Mouse (Mus musculus) naive thymus-derived CD4-positive, alpha-beta T cell, adult 2 months (primary cell): ENCODE data around the gene Stk39.

Source experiments
- DNase-seq: peaks from one replicate; pipeline ENCODE4 v3.0.0-alpha.2; 2011; ENCODE audit warnings: low read depth

The Stk39 gene

DNA sequence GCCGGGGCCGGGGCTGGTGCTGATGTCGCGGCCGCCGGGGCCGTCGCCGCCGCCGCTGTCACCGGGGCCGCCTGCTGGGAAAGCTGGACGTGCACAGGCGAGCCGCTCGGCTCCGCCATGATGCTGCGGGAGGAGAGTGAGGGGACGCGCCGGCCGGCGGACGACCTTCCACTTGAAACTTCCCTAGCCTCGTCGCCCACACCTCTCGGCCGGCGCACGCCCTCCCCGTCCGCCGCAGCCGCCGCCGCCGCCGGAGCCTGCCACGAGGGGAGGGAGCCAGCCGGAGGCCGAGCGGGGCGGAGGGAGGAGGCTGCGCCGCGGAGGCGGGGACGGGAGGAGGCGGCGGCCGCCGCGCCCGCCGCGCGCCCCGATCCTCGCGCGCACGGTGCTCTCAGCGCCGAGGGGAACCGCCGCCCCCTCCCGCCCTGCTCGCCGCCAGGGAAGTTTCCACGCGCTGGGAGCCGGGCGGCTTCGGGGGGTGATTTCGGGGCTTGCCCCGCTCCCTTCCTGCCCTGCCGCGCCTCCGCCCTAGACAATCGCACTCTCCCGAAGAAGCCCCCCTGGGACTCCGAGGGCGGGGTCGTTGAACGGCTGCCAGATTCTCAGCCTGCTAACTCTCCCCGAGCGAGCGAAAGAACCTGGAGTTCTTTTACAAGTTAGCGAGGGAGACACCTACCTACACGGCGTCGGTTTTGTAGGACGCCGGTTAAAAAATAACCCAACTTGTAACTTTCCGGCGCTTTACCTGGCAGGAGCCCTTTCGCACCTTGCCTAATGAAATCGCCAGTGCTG lies at the start of gene Stk39:
Gene Stk39 (minus strand): TSS at position 510 of the 792 bp plus-strand sequence.
- peak; percentile 72 for DNase-seq

DNA sequence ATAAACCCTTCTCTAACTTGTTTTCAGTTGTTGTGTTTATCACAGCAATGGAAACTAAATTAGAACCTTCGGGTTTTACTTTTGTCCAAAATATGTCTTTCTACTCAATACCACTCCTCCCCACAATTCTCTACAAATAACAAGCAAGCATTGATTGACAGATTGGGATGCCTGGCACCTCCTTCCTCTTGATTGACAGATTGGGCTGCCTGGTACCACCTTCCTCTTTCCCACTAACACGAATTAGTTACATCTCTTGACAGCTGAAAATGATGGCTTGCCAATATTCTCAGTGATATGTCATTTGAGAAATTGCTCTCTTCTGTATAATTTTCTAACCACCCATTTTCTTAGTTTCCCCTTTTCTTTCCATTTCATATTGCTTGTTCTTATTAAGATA lies 43.3 kb upstream of the Stk39 start:
- DNase-seq: no peak

DNA sequence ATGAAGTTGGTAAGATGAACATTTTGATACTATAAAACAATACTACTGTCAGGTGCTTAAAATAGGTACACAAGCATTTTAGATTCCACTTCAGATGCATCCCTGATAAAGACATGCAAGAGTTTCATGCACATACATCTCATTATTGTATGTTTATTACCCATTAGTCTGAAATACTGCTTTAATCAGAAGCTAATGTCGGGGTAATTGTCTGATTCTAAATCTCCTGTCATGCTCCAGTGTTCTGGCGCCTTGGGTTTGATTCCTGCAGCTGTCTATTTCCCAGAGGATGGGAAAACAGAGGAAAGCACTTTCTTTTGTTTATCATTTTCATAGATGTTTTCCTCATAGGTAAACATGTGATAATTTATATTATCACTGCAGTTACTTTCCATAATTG lies 31.1 kb upstream of the Stk39 start:
- no peak for DNase-seq

DNA sequence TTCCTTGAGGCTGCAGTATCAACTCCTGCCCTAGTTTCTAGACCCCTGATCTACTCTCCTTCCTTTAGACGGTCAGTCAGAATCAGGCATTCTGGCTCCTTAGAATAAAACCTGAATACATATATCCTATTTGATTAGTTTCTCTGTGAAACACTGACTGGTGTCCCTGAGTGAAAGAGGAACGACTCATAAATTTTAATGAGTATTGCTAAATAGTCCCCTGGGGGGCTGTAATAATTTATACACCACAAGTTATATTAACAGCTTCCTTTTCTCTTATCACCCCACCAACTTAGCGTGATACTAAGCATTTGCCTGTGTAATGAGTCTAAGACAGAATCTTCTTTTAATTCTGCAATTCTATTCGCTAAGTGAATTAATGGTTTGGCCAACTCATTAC lies 30.7 kb upstream of the Stk39 start:
- no peak for DNase-seq

DNA sequence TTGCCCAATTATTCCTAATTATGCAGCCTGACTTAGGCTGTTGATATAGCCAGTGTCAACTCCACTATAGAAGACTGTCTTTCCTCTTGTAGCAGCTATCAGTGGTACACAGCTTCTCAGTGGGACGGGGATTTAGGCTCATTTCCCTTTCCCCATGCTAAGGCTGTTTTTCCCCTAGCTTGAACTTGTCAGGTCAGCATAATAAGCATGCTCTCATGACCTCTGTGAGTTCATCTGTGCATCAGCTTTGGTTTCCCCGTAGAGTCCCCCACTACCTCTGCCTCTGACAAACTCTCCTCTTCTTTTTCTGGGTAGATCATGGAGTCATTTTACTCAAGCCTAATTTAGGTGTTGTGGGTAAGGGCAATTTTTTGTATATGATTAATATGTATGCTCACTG lies 30.2 kb upstream of the Stk39 start:
- no peak for DNase-seq

DNA sequence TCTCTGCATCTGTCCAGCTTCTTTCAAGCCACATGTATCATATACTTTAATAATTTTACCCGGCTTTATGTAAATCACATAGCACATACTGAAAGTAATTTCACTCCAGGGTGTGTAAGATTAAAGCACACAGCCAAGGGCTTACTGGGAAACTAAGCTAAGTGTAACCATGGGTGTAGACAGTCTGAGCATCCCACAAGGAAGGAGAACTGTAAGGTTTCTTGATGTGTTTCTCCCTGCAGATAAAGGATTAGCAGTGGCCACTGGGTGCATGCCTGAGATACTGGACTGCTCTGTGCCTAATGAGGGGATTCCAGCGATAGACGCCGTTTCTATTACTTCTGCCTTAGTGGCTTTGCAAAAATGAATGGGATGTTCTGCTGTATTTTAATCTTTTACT lies 14.2 kb upstream of the Stk39 start:
- DNase-seq: no peak

DNA sequence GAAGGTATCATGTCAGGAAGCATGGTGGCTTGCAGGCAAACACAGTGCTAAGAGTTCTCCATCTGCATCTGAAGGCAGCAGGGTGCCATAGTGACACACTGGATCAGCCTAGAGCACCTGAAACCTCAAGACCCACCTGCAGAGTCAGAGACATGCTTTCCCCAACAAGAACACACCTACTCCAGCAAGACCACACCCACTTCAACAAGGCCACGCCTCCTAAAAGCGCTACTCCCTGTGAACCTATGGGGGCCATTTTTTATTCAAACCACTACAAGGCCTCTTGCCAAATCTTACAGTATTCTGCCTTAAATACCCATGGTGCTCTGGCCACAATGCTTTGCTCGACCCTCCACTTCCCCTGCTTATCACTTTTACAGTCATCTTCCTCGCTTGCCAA lies 13.1 kb upstream of the Stk39 start:
- peak; percentile 51 for DNase-seq

DNA sequence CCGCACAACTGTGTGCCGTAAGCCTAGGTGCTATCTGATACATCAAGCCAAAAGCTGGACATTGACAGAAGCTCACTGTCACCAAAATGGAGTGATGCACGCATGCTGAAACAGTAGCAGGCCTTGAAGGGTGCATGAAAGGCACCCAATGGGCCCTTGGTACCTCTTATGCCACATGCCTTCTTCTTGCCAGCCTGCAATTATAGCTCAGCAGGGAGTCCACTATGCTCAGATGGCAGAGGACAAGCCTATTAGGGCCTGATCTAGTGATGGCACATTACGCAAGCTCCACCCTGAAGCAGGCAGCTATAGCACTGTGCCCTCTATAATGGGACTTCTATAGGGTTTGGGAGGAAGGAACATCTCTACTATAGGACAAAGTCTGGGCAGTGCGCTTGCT lies 10.8 kb upstream of the Stk39 start:
- DNase-seq: no peak

DNA sequence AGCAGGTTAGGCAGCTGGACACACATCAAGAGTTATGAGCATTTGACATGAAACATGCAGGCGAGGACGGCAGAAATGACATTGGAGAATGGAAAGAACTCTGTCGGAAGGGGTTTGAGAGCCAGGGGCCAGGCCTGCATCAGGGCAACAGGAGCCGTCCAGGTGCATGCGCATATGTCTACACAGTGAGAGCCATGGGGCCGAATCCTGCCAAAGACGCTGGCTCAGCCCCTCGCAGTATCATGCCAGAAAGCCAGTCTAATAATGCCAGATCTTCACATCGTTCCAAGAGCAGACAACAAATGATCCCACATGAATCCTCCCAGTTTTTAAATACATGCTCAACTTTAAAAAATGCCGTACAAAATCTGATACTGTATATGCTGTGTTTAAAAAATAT lies 7.8 kb upstream of the Stk39 start:
- DNase-seq: no peak

DNA sequence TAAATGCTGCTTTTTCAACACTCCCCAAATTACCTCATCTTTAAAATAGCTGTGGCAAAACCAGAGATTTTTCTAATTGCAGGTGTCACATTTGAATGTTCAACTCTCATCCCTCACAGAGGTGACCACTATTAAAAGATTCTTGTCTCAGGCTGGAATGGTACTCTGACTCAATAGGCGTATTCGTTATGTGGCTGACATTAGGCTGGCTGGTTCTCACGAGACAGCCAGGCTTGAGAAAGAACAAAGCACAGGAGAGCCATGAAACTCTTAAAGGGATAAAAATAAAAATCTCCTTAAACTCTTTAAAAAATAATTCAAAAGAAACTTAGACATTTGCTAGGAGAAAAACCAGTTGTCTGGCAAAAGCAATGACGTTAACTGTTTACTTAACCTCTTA lies 853 bp upstream of the Stk39 start:
- no peak for DNase-seq

DNA sequence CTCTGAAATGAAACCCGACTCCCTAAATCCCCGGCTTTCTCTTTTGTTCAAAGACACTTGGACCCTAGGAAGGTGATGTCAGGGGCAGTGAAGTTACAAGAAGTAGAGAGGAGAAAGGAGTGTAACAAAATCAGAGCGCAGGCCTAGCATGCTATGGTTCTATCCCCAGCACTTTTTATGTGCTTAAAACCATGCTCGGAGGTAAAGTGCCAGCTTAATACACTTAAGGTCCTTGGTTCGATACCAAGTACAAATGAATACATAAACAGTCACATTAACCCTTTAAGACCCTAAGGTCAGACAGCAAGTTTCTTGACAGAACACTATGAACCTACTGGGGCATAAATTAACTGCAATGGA lies 463 bp upstream of the Stk39 start:
- peak; percentile 51 for DNase-seq

DNA sequence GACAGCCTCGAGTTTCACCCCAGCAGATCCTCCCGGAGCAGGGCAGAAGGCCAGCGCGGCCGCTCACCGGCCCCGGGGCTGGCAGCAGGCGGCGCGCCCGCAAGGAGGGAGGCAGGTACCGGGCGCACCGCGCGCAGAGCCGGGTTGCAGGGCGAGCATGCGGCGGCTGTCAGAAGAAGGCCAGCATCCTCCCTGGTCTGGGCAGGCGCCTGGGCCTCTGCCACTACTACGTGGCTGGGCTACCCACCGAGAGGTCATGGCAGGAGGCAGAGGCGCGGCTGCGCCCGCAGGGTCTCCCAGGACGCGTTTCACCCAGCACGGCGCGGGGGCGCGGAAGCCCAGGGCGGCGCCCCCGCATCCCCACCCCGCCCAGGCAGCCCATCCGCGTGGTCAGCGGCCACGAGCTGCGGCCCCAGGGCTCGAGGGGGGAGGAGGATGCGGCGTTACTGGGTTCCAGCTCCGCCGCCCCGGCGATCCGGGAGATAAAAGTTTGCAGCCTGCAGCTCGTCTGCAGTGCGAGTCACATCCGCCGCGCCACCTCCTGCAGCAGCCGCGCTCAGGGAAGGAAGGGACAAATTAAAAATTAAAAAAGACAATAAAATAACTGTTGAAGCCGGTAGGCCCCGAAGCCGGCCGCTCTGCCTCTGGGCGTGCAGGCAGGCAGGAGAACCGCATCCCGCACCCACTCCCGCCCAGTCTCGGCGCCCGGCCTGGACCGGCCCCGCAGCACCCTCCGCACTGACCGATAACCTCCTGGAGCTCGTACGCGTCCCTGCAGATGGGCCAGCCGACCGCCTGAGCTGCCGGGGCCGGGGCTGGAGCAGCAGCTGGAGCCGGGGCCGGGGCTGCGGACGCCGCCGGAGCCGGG lies 943 bp downstream of the Stk39 start:
- DNase-seq: peak; percentile 69

DNA sequence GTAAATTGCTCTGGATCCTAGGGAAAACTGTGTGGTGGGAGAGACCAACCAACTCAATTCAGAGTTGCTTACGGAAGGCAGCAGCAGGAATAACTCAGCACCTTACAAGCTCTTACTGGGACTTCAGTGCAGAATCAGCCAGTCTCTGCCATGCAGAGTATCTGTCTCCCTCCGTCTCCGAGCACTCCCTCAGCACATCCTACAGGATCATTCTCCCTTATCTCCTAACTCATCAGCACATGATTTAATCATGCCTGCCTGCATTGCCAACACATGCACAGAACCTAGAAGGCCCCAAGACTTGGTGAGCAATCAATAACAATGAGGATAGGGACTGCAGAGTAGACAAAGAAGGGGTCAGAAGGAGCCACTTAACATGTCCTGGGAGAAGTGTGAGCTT lies 2.6 kb downstream of the Stk39 start:
- no peak for DNase-seq

DNA sequence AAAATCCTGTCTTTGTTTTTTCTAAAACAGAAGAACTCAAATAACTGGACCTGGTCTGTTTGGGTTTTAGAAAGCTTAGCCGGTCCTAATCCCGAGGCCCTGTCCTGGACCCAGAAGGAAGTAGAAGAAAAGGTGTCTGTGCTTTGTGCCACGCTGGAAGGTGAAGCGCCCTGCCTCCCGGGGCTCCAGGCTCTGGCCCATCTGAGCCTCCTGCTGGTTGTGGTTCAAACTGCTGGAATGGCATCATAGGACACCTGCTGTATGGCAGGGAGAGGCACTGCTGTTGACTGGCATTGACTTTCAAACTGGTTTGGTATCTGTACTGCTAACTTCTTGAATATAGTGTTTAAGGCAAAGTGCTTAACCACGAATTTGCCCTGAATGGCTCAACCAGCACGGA lies 3.4 kb downstream of the Stk39 start:
- DNase-seq: peak; percentile 43

DNA sequence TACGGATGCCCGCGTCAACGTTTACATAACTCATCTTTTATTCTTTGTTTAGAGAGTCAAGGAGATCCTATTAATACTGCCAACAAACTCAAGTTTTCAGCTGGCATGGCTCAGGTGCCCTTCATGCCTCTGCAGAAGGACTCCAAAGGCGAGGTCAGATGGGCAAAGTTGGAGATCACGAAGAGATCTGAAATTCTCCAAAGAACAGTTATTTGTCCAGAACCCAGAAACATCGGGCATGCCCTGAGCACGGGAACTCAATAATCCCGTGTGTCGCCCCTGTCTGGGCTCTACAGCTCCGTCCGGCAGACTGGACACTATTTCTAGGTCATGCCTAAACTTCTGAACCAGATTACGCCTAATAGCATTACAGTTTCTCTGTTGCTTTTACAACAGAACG lies 3.8 kb downstream of the Stk39 start:
- DNase-seq: no peak

DNA sequence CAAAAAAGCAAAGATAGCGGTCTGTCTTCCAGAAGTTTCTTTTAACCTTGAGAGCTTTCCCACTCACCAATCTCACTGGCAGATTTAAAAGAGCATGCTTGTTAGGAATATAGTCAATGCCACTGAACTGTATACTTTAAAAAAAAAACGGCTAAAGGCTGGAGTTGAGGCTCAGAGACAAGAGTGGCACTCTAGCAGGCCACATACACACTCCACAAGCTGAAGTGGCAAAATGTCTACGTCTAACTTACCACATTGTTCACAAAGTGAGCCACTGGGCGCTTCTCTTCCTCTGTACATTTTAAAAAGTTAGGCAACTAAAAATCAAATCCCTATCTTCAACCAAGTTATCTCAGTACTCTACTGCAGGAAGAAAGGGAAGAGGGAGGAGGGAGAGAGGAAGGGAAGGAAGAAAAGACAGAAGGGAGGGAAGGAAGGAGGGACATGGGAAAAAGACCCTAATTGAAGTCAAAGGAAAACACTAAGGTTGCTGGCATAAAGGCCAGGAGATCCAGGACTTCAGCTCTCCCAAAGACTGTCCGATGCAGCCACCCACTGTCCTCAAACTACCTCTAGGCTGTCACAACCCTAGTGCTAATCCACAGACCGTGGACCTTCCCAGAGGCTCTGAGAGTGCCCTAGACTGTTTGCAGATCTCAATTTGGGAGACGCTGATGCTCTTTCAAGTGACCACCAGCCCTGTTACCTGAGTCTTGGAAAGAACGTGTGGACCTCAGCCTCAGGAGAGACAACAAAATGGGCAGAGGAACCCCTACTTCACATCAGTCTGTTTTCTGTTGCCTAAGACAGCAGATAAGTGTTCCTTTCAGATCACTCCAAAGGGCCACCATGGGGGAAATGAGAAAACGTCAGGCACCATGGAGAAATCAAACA lies 4.7 kb downstream of the Stk39 start:
- DNase-seq: no peak

DNA sequence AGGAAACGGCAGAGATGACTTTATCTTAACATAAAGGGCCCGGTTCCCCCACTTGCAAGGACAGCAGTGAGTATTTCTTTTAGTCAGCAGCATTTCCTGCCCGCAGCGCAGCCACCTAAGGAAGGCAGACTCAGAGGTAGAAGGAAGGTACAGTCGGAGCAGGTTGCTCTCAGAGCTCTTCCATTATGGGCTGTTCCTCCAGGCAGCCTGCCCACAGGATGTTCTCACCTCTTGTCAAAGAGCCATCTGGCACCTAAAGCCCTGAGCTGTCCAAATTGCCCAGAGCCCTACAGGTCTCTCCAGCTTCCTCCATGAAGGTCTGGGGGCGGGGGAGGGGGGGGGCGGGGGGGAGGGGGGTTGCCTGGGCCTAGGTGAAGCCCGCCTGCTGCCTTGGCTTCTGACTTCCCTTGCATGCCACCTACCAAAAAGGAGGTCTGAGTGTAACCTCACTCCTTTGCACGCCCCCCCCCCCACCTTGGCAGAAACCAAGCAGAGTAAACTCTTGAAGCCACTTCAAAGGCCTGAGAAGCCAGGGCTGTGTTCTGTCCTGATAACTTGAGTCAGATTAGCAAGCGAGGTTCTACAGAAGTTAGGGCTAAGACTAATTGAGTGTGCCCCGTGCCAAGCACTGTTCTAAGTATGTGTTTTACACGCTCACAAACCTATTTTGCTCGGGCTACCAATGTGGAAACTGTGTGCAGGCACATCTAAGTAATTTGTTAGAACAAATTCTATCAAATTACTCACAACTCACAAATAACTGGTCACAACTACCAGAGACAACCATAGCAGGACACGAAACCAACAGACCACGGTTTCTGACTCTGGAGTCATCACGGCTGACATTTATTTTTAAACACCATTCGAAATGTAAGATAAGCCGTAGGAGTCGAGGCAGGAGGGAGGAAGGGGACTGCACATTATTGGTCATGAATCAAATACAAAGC lies 5.7 kb downstream of the Stk39 start:
- DNase-seq: peak; percentile 83

DNA sequence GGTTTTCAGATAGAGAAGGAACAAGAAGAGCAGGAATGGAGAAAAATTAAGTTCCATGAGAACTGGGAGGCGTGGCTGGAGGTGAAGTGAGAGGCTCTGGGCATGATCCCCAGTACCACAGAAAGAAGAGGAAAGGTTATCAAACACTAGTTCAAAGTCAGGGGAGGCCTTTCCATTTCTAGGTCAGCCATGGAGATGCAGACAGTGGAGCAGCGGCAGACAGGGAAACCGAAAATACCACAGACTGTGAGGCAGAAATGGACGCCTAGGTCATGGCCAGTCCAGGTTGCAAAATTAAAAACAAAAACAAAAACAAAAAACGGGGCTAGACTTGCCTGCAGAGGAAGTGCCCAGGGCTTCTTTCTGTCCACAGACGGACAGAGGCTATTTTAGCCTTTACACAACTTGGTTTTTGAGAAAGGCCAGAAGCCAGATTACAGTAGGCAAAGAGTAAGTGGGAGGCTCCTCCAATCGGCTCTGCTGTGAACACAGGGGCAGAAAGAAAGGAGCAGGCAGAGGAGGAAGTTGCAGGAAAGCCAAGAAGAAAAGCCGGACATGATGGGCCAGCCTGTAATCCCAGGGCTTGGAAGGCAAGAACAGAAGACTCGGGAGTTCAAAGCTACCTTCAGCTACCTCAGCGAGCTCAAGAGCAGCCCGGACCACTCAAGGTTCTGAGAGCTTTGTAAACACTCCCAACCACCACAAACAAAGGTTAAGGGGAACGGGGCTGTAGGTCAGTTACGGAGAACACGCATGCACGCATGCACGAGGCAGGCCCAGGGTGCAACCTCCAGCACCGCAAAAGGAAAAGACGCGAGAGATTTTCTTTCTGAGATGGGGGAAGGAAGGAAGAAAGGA lies 6.6 kb downstream of the Stk39 start:
- no peak for DNase-seq

DNA sequence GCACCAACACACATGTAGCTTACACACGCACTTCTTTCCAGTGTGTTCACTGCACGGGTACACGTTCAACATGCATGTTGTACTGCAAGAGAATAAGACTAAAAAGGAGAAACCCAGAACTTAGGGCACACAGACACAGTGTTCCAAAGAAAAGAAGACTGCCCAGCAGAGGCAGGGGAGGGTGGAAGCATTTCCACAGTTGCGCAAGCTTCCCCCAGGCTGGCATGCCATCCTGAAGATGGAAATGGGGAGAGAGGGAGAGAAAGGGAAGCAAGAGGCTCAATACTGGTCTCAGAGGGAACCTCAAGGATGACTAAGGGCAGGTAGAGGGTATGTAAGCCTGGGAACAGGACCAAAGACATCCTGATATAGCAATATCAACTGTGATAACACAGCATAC lies 7.6 kb downstream of the Stk39 start:
- DNase-seq: no peak

DNA sequence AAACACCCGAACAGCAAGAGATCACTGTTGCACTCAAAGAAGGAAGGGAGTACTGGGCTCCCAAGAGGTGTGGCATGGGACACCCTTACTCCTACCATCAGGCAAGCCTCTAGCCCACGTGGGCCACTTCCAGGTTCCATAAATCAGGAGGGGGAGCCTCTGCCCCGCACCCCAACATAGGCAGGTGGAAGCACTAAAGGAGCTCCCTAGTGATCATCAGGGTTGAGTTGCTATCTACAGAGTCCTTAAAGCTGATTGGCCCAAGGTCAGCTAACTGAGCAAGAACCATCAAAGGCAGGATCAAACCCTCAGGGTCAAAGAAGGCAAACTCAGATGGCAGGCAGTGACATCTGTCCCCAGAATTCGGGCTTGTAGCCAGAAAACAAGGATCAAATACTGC lies 8.3 kb downstream of the Stk39 start:
- DNase-seq: no peak
